Mouse (Mus musculus) erythroblast, adult 5-6 weeks (primary cell): ENCODE measurements around the gene Abcb8. TPM values are rescaled to one million over a fixed set of nuclear protein-coding genes. Genes with fewer than 3 reads are reported as not detected.

Experiments used
- ATAC-seq: replicated peaks from 2 replicates; pipeline ENCODE4 v1.8.0; 2016; ENCODE audit warnings: moderate number of reproducible peaks, mild to moderate bottlenecking, moderate TSS enrichment, inconsistent platforms; ENCODE audit not compliant: poor library complexity, low FRiP score, severe bottlenecking
- total RNA-seq, 2 experiments: library from RNA; stranded (forward) in 1 of 2; stranded (reverse) in 1 of 2; fragments of 150-400 nt in 1 of 2; fragments of 200-764, 138-1000 nt in 1 of 2; gene quantifications; 2 replicates each; pipeline versions ENCODE4 v1.2.3 to v1.2.4; 2015 to 2017; ENCODE audit warnings: low replicate concordance in 2 of 2

Gene Abcb8
- total RNA-seq, 2 experiments from 2014 or later, result 5.5 to 22.7 TPM

DNA sequence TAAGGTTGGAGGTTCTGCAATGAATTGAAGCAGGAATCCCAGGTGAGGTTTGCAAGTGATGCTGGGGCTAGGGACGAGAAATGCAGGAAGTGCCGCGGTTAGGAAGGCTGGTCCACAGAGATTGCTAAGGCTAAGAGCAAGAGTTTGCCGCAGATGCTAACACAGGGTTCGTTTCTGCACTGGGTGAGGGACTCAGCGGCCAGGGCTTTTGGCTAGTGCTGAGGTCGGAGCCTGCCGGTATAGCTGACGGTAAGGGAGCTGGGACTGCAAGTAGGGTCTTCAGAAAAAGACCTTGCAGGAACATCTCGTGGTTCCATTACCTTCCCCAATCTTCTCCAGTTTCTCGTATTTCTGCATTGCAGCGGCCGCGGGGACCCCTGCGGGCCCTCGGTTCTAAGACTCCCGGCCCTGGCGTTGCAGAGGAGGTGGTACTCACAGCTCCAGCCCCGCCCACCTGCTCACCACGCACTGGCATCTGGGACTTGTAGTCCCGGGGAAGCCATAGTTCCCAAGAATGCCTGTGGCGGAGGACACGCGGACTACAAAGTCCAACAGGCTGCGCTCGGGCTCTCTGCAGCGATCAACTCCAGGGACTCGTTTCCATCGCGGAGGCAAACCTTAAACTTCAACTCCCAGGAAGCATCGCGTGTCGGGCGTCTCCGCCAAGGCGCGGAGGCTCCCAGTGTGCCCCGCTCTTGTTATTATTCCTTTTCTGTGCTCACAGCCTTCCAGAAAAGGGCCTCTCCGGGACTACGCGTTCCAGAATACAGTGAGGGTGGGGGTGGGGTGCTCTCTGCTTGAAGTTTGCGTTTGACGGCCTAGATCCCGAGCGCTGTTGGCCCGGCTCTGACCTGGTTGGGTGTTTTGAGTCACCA, 29.9 kb downstream of the Abcb8 start, which contains the start of the genes Cdk5 and Slc4a2:
TSS of gene Cdk5 (minus strand) at position 402 of the 875 bp plus-strand sequence.
TSS of gene Slc4a2 (plus strand) at position 709 of the 875 bp plus-strand sequence.
- ATAC-seq, result peak; percentile 89

- peak; percentile 53 for ATAC-seq
Observed at GRCm38 (mm10) chr5:24424004-24424781, 30.7 kb downstream of the Abcb8 start.

DNA sequence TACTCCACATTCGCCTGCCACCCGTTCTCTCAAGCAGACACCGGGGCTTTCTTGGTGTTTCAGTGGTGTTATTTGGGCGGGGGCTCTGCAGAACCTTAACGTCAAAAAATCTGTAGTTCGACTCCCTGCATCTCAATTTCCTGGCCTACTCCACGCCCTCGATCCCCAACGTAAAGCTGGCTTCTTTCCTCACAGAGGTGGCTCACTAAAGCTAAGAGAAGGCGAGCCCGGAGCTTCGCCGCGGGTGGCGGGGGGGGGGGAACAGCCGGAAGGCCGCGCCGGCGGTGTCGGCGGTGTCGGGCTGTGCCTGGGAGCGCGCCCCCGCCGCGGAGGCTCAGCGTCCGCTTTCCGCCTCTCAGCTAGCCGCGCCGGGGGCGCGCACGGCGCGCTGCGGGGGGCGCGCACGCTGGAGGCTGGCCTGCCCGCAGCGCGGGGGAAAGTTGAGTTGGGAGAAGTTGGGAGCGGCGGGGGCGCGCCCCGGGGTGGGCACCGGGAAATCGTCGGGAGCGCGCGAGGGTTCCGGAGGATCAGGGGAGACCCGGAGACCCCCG, 31.5 kb downstream of the Abcb8 start:
- ATAC-seq, result no peak

DNA sequence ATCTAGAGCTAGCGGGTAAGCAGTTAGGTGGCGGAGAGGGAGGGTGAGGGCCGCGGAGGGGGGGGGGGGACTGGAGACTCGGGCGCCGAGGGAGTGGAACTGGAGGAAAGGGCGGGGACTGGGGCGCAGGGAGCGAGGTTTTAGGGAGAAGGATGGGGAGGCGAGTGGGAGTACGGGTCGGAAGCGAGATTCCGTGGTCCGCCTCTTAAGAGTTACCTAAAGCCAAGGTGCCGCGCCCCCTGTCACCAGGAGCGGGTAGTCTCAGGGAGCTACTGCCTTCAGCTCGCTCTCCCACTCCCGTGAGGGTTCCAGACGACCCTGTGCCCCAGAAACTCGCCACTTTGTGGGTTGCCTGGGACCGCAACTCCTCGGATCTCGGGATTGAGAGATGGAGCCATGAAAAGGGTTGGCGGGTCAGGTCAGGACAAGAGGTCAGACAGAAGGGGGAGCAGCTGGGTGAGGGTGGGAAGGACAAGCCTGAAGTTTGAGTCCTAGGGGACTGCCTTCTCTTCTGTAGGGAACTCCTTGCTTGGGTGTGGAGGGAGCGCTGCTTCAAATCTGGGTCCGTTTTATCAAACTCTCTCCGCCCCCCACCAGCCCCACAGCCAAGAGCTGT, 32.1 kb downstream of the Abcb8 start:
- ATAC-seq, result no peak

- no peak for ATAC-seq
Observed at GRCm38 (mm10) chr5:24426037-24426432, 32.6 kb downstream of the Abcb8 start.

DNA sequence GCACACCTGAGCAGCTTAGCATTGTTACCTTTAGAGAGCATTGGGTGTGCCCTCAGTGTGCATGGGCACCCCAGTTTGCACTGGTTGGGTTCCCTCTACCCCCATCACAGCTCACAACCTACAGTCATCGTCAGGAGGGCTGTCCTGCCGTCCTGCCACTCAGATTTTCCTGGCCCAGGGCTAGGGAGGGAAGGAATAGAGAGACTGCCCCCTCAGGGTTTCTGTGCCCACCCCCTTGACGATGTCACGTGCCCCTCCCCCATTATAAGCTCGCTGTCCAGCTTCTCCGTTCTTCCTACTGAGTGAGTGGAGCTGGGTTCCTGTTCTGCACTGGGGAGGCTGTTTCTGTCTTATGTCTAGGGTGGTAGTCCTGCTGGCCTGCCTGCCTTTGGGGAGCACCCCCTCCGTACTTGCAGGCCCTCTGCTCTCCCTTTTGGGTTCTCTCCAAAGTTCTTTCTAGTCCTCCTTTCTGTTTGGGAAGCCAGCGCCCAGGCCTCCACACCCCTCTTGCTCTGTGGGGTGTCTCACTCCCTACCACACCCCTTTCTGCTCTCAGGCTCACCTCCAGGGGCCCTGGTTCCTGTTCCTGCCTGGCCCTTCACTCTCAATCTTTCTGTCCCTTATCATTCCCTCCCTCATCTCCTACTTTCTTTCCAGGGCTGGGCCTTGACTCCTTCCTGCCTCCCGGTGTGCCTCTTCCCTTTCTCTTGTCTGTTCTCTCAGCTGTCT, 33.3 kb downstream of the Abcb8 start:
- no peak for ATAC-seq

GRCm38 (mm10) chr5:24427285-24427633, 33.8 kb downstream of the Abcb8 start:
- no peak for ATAC-seq

GRCm38 (mm10) chr5:24427981-24428402, 34.5 kb downstream of the Abcb8 start:
- no peak for ATAC-seq

DNA sequence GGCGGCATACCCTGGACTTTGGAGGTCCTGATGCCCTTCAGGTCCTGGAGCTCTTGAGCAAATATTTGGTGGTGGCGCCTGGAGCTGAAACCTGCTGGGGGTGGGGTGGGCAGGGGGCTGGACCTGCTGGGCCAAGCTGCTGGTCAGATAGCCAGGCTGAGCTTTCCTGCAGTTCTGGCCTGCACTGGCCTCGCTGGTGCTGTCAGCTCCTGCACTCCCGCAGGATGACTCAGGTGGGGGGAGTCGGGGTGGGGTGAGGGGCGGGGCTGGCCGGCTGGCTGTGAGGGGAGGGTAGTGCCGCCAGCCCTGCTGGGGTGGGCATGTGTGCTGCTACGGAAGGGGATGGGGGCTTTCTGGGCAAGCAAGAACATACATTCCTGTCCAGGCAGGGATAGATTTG, 35.1 kb downstream of the Abcb8 start:
- ATAC-seq, result no peak

DNA sequence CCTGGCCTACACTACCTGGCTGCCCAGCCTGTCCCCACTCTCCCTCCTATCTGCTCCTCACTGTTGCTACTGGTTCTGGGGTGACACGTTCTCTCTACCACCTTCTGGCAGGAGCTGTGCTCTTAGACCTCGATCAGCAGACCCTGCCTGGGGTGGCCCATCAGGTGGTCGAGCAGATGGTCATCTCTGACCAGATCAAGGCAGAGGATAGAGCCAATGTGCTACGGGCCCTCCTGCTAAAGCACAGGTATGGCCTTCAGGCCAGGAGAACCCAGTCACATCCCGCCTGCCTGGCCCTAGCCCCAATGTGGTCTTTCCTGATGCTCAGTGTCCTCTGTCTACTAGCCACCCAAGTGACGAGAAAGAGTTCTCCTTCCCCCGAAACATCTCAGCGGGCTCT, 40.5 kb downstream of the Abcb8 start:
- ATAC-seq, result no peak

- ATAC-seq, result no peak
Observed at GRCm38 (mm10) chr5:24441187-24441586, 47.7 kb downstream of the Abcb8 start.

GRCm38 (mm10) chr5:24442029-24442428, 48.6 kb downstream of the Abcb8 start:
- no peak for ATAC-seq

DNA sequence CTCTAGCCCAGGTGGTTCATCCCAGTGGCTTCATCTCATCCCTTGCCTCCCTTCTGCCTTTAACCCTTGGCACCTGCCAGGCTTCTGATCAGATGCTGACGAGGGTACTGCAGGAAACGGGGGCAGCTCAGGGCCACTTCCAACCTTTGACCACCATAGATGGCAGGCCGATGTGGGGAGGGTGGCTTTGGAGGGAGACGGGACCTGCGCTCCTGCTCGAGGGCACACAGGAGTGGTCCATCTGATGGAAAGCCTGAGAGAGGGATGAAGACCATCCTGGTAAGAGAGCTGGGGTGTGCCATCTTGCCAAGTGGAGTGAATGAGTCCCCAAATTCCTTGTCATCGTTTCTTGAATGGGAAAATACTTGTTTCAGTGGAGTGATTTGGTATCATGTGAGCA, 49.7 kb downstream of the Abcb8 start:
- no peak for ATAC-seq

DNA sequence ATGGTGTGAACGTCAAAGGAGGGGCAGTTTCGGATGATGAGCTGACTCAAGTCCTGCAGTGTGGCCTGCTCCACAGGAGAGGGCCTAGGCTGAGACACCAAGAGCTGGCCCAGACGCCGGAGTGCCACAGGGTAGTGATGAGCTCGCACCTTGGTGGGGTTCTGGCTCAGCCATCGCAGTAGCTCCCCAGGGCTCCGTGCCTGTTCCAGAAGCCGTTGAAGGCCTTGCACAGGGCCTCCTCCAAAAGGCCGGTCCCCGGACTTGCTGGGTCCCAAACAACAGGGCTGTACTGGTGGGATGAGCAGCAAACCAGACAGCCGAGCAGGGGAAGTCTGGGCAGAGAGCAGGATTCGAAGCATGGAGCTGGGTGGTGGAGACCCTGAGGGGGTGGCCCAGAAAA, 50.5 kb downstream of the Abcb8 start:
- no peak for ATAC-seq

GRCm38 (mm10) chr5:24444746-24445427, 51.4 kb downstream of the Abcb8 start, which contains the start of gene Fastk:
Fastk (minus strand) TSS chr5:24445287.
- ATAC-seq, result peak; percentile 88

DNA sequence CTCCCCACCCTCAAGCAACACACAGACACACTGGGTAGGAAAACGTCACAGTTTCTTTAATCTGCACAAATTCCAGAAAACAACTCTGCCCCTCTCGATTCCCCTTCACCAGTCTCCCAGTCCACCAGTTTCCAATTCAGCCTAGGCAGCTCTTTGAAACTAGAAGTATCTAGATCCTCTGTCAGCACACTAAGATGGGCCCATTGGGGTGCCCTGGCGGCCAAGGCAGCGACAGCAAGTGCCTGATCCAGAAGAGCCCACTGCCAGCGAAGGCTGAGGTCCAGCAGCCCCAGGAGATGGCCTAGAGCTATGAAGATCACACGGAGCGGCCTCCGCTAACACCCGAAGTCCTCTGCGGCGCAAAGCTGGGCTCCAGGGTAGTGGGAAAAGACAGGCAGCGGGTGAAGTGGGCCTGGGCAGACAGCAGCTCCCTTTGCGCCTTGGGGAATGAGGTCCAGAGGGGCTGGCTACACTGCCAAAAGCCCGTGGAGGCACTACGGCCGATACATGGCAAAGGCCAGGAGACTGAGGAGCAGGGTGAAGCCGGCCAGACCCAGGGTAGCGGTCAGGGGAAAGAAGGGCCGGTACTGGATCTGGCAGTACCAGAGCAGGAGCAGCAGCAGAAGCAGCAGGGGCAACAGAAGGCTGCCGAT, 52.1 kb downstream of the Abcb8 start:
- peak; percentile 1; the same call in 1 of the 2 replicates for ATAC-seq

- ATAC-seq, result no peak
Observed at GRCm38 (mm10) chr5:24446630-24447029, 53.2 kb downstream of the Abcb8 start.

DNA sequence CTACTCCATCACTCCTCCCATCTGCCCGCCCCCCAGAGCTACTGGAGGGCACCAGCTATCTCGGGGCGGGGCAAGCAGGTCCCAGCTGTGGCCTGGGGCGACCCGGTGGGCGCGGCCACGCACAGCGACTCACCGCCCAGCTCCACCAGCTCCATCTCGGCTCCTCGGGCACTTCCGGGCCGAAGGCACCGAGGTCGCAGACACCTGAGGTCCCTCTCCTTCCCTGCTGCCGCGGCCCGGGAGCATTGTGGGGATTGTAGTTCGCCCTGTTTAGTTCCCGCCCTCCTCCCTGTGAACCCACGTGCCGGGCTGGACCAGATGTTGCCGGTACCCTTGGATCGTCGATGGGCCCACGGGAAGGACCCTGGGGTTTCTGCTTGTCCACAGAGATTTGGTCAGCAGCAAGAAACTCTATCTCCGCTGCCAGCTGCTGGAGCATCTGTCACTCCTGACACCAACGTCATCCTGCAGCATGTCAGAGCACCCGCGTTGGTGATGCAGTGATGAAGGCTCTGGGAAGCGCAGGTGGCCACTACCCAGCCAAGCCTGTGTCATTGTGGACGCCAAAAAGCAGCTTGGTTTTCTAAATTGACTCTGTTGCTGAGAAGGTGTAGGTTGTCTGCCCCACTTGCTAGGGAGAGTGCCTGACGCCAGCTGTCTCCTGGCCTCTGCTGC, 54.3 kb downstream of the Abcb8 start, which contains the start of gene Tmub1:
TSS of gene Tmub1 (minus strand) at position 231 of the 675 bp plus-strand sequence.
- ATAC-seq, result peak; percentile 36
